Mouse (Mus musculus): ENCODE measurements around the gene Gm28635. TPM values are rescaled to one million over a fixed set of nuclear protein-coding genes. Genes with fewer than 3 reads are reported as not detected.
A peak's percentile ranks its signal among the peaks of the same experiment; 100 is the strongest.

Gene Gm28635
- polyA plus RNA-seq, 1 experiment from 2014 or later, result not detected

GRCm38 (mm10) chr2:84650464-84651195, 27.2 kb downstream of the Gm28635 start, which contains the start of gene Ctnnd1:
Gene Ctnnd1 (minus strand): TSS chr2:84650765.
- peak within 1 kb of the TSS; percentile 88 for H3K4me3 ChIP-seq (ENCODE audit: low read depth, low read length)
- H3K9ac ChIP-seq (ENCODE audit: low read length), result peak within 1 kb of the TSS; percentile 96
- ATAC-seq (replicated peaks; ENCODE audit: low FRiP score, low TSS enrichment, low read depth) (peak; percentile 97), DNase-seq (ENCODE audit: low spot score) (peak; percentile 88)
- H3K9me3 ChIP-seq (ENCODE audit: control insufficient read depth, low read length), result no peaks in the 10 kb centered on the region
- H3K27ac ChIP-seq (ENCODE audit: low read depth), result peak within 1 kb of the TSS; percentile 96
- peak within 1 kb of the TSS; percentile 73 for H3K4me2 ChIP-seq (ENCODE audit: low read length)
- H3K4me1 ChIP-seq (replicated peaks; ENCODE audit: control insufficient read depth, insufficient read depth, low read length), result peaks cover 7% of the 10 kb centered on the region; the same call in 1 of the 2 replicates
- under 1% methylated on average over 15 of the region's 15 CpGs for WGBS
- H3K27me3 ChIP-seq (replicated peaks; ENCODE audit: control insufficient read depth, insufficient read depth, low read length), result no peaks in the 10 kb centered on the region
- 0 out of 2 replicates have a peak, but pooled peaks cover 3% of the 10 kb centered on the region for H3K36me3 ChIP-seq (ENCODE audit: control insufficient read depth, insufficient read depth, low read length)

DNA sequence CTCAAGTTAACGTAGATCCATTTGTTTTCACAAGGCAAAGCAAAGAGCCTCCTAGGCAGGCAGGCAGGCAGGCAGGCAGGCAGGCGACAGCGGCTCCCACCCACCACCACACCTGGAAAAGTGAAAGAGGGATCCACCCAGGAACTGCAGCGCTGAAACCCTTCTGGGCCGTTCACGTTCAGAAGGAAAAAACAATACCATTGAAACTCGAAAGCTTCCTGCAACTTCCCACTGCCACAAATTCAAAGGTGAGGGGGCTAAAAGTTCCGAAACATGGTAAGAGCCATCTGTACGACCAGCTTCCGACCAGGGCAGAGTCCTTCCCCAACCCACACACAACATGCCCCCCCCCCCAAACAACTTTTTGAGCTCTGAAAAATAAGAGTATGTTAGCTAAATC, 28.2 kb downstream of the Gm28635 start:
- Histone ChIP-seq H3K9ac (ENCODE audit: low read length) (peak overlapping the region; percentile 96), H3K4me3 (ENCODE audit: low read depth, low read length) (peak overlapping the region; percentile 88), H3K4me1 (replicated peaks; ENCODE audit: control insufficient read depth, insufficient read depth, low read length) (peaks cover 7% of the 10 kb centered on the region; the same call in 1 of the 2 replicates), H3K4me2 (ENCODE audit: low read length) (peak overlapping the region; percentile 73), H3K9me3 (ENCODE audit: control insufficient read depth, low read length) (no peaks in the 10 kb centered on the region), H3K27ac (ENCODE audit: low read depth) (peak overlapping the region; percentile 96), H3K27me3 (replicated peaks; ENCODE audit: control insufficient read depth, insufficient read depth, low read length) (no peaks in the 10 kb centered on the region), H3K36me3 (ENCODE audit: control insufficient read depth, insufficient read depth, low read length) (0 out of 2 replicates have a peak, but pooled peaks cover 3% of the 10 kb centered on the region)
- no peak for ATAC-seq (replicated peaks; ENCODE audit: low FRiP score, low TSS enrichment, low read depth)
- 0% methylated on average over 10 of the region's 10 CpGs for WGBS
- DNase-seq (ENCODE audit: low spot score), result peak; percentile 80

DNA sequence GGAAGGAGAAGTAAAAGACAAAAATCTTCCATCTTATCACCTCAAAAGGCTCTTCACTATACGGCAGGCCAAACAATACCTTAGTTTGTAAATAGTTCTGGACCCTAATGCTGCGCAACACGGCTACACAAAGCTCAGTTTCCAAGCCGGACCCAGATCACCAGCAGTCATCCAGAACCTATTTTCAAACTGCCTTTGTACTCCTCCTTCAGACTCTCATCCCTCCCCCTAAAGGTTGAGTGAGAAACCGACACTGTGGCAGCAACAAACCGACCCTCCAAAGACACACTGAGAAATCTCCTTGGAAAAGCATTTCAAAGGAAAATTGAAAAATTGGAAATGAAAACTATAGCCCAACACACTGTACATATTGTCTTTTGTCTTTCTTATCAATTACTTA, 29.5 kb downstream of the Gm28635 start:
- peak overlapping the region; percentile 73 for H3K4me2 ChIP-seq (ENCODE audit: low read length)
- WGBS, result 25% methylated on average over 6 of the region's 6 CpGs
- DNase-seq (ENCODE audit: low spot score) (no peak), ATAC-seq (replicated peaks; ENCODE audit: low FRiP score, low TSS enrichment, low read depth) (no peak)
- H3K9me3 ChIP-seq (ENCODE audit: control insufficient read depth, low read length), result no peaks in the 10 kb centered on the region
- H3K9ac ChIP-seq (ENCODE audit: low read length), result peak overlapping the region; percentile 96
- peak overlapping the region; percentile 88 for H3K4me3 ChIP-seq (ENCODE audit: low read depth, low read length)
- H3K27me3 ChIP-seq (replicated peaks; ENCODE audit: control insufficient read depth, insufficient read depth, low read length), result no peaks in the 10 kb centered on the region
- peaks cover 11% of the 10 kb centered on the region; the same call in 1 of the 2 replicates for H3K4me1 ChIP-seq (replicated peaks; ENCODE audit: control insufficient read depth, insufficient read depth, low read length)
- H3K27ac ChIP-seq (ENCODE audit: low read depth), result no peak overlapping the region
- 0 out of 2 replicates have a peak, but pooled peaks cover 3% of the 10 kb centered on the region for H3K36me3 ChIP-seq (ENCODE audit: control insufficient read depth, insufficient read depth, low read length)

DNA sequence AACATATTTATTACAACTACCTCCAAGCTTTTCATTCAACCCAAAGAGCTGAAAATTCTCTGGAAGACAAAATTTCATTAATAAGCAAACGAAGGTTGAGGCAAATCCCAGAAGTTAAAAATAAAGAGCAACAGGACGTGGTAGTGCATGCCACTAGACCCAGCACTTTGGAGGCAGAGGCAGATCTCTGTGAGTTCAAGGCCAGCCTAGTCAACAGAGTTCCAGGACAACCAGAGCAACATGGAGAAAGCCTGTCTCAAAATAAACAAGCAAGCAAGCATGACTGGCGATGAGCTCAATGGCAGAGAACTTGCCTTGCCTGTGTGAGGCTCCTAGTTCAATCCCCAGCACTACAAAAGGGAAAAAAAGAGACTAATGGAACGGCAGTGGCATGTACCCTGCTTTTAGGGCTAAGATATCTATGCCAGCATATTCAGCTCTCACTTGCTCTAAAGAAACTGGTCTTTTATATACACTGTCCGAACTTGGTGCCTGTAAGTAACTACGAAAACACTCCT, 30.7 kb downstream of the Gm28635 start:
- H3K36me3 ChIP-seq (ENCODE audit: control insufficient read depth, insufficient read depth, low read length), result 0 out of 2 replicates have a peak, but pooled peaks cover 3% of the 10 kb centered on the region
- DNase-seq (ENCODE audit: low spot score) (no peak), ATAC-seq (replicated peaks; ENCODE audit: low FRiP score, low TSS enrichment, low read depth) (no peak)
- H3K27me3 ChIP-seq (replicated peaks; ENCODE audit: control insufficient read depth, insufficient read depth, low read length), result no peaks in the 10 kb centered on the region
- H3K4me1 ChIP-seq (replicated peaks; ENCODE audit: control insufficient read depth, insufficient read depth, low read length), result peaks cover 14% of the 10 kb centered on the region; the same call in 1 of the 2 replicates
- H3K27ac ChIP-seq (ENCODE audit: low read depth), result no peak overlapping the region
- H3K9ac ChIP-seq (ENCODE audit: low read length), result no peak overlapping the region
- 93% methylated on average over 6 of the region's 6 CpGs for WGBS
- H3K9me3 ChIP-seq (ENCODE audit: control insufficient read depth, low read length), result no peaks in the 10 kb centered on the region
- H3K4me3 ChIP-seq (ENCODE audit: low read depth, low read length), result peak overlapping the region; percentile 88; the same call in 1 of the 2 replicates
- H3K4me2 ChIP-seq (ENCODE audit: low read length), result peak overlapping the region; percentile 73

- H3K36me3 ChIP-seq (ENCODE audit: control insufficient read depth, insufficient read depth, low read length), result 0 out of 2 replicates have a peak, but pooled peaks cover 5% of the 10 kb centered on the region
- 71% methylated on average over 1 of the region's 1 CpGs for WGBS
- no peak overlapping the region for H3K4me3 ChIP-seq (ENCODE audit: low read depth, low read length)
- H3K27me3 ChIP-seq (replicated peaks; ENCODE audit: control insufficient read depth, insufficient read depth, low read length), result no peaks in the 10 kb centered on the region
- H3K4me2 ChIP-seq (ENCODE audit: low read length), result no peak overlapping the region
- H3K4me1 ChIP-seq (replicated peaks; ENCODE audit: control insufficient read depth, insufficient read depth, low read length), result peaks cover 14% of the 10 kb centered on the region; the same call in 1 of the 2 replicates
- no peak for ATAC-seq (replicated peaks; ENCODE audit: low FRiP score, low TSS enrichment, low read depth)
- no peak overlapping the region for H3K27ac ChIP-seq (ENCODE audit: low read depth)
- H3K9me3 ChIP-seq (ENCODE audit: control insufficient read depth, low read length), result no peaks in the 10 kb centered on the region
- DNase-seq (ENCODE audit: low spot score), result no peak
- H3K9ac ChIP-seq (ENCODE audit: low read length), result no peak overlapping the region
Measured at GRCm38 (mm10) chr2:84646138-84646537, 31.7 kb downstream of the Gm28635 start.

- H3K9me3 ChIP-seq (ENCODE audit: control insufficient read depth, low read length), result no peaks in the 10 kb centered on the region
- DNase-seq (ENCODE audit: low spot score), result no peak
- no peak overlapping the region for H3K27ac ChIP-seq (ENCODE audit: low read depth)
- H3K27me3 ChIP-seq (replicated peaks; ENCODE audit: control insufficient read depth, insufficient read depth, low read length), result no peaks in the 10 kb centered on the region
- H3K9ac ChIP-seq (ENCODE audit: low read length), result no peak overlapping the region
- peaks cover 42% of the 10 kb centered on the region for H3K4me1 ChIP-seq (replicated peaks; ENCODE audit: control insufficient read depth, insufficient read depth, low read length)
- H3K4me3 ChIP-seq (ENCODE audit: low read depth, low read length), result no peak overlapping the region
- peaks cover 2% of the 10 kb centered on the region; the same call in 1 of the 2 replicates for H3K36me3 ChIP-seq (ENCODE audit: control insufficient read depth, insufficient read depth, low read length)
- ATAC-seq (replicated peaks; ENCODE audit: low FRiP score, low TSS enrichment, low read depth), result no peak
- H3K4me2 ChIP-seq (ENCODE audit: low read length), result no peak overlapping the region
Measured at GRCm38 (mm10) chr2:84640833-84641232, 37.0 kb downstream of the Gm28635 start.

DNA sequence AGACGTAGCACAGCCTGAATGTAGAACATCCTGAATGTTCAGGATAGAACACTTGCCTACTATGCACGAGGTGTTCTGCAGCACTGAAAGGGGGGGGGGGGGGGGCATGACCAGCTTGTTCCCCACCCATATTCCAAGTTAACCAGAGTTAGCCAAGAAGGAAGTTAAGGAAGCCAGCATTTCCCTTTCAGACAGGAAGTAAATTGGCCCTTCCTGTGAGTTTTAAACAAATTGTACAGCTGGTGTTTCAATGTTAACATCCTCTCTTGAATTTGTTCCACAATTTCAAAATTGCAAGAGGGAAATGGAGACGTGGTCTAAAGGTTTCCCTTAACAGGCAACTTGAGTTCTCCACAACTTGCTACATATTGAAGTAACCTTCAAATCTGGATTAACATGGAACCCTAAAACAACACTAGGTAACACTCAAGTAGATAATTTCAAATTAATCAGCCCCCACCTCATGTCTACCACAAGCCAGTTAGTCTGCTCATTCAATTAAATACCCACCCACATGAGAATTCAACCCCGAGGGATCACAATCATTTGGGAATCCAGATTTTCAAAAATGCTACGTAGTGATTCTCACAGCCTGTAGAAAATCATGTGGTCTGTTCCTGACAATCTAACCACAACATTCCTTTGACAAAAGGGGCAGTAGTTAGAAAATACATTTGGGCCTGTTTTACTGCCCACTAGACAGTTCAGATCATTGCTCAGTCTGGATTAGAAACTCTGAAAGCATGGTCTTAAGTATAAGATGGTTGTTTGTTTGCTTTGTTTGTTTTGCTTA, 39.2 kb downstream of the Gm28635 start:
- H3K27ac ChIP-seq (ENCODE audit: low read depth), result peak overlapping the region; percentile 98; the same call in 1 of the 2 replicates
- H3K36me3 ChIP-seq (ENCODE audit: control insufficient read depth, insufficient read depth, low read length), result peaks cover 2% of the 10 kb centered on the region; the same call in 1 of the 2 replicates
- H3K4me2 ChIP-seq (ENCODE audit: low read length), result peak overlapping the region; percentile 55; the same call in 1 of the 2 replicates
- peaks cover 61% of the 10 kb centered on the region for H3K4me1 ChIP-seq (replicated peaks; ENCODE audit: control insufficient read depth, insufficient read depth, low read length)
- H3K9ac ChIP-seq (ENCODE audit: low read length), result no peak overlapping the region
- no peaks in the 10 kb centered on the region for H3K27me3 ChIP-seq (replicated peaks; ENCODE audit: control insufficient read depth, insufficient read depth, low read length)
- no peak for DNase-seq (ENCODE audit: low spot score)
- no peak for ATAC-seq (replicated peaks; ENCODE audit: low FRiP score, low TSS enrichment, low read depth)
- no peaks in the 10 kb centered on the region for H3K9me3 ChIP-seq (ENCODE audit: control insufficient read depth, low read length)
- no peak overlapping the region for H3K4me3 ChIP-seq (ENCODE audit: low read depth, low read length)
- 37% methylated on average over 5 of the region's 5 CpGs for WGBS

- Histone ChIP-seq H3K9ac (ENCODE audit: low read length) (no peak overlapping the region), H3K9me3 (ENCODE audit: control insufficient read depth, low read length) (no peaks in the 10 kb centered on the region), H3K27ac (ENCODE audit: low read depth) (peak overlapping the region; percentile 98), H3K4me2 (ENCODE audit: low read length) (peak overlapping the region; percentile 55), H3K4me3 (ENCODE audit: low read depth, low read length) (no peak overlapping the region), H3K27me3 (replicated peaks; ENCODE audit: control insufficient read depth, insufficient read depth, low read length) (no peaks in the 10 kb centered on the region), H3K4me1 (replicated peaks; ENCODE audit: control insufficient read depth, insufficient read depth, low read length) (peaks cover 60% of the 10 kb centered on the region), H3K36me3 (ENCODE audit: control insufficient read depth, insufficient read depth, low read length) (peaks cover 2% of the 10 kb centered on the region; the same call in 1 of the 2 replicates)
- DNase-seq (ENCODE audit: low spot score), result no peak
- ATAC-seq (replicated peaks; ENCODE audit: low FRiP score, low TSS enrichment, low read depth), result no peak
- WGBS, result 22% methylated on average over 7 of the region's 7 CpGs
Measured at GRCm38 (mm10) chr2:84637452-84638165, 40.2 kb downstream of the Gm28635 start.

All from intestine, embryonic 14.5 days (tissue).